Mouse (Mus musculus) embryonic fibroblast, embryonic 13.5 days (primary cell): Measurements from ENCODE around the gene Fbxl20.

Experiments
- CTCF ChIP-seq: IDR thresholded peaks from 2 replicates; pipeline ENCODE4 v1.5.1; 2011; ENCODE audit warnings: mild to moderate bottlenecking, control low read depth, low read length, moderate library complexity, borderline replicate concordance; ENCODE audit not compliant: insufficient read depth
- POLR2A ChIP-seq: IDR thresholded peaks from 2 replicates; pipeline ENCODE4 v1.6.1; 2011; ENCODE audit warnings: low read depth, mild to moderate bottlenecking, control low read depth, low read length, moderate library complexity

GRCm38 (mm10) chr11:98113504-98113903 is 36.7 kb downstream of the Fbxl20 start:
- TF ChIP-seq CTCF (no peak), POLR2A (no peak)
